Mouse (Mus musculus): ENCODE data around the gene Tcirg1.

DNA sequence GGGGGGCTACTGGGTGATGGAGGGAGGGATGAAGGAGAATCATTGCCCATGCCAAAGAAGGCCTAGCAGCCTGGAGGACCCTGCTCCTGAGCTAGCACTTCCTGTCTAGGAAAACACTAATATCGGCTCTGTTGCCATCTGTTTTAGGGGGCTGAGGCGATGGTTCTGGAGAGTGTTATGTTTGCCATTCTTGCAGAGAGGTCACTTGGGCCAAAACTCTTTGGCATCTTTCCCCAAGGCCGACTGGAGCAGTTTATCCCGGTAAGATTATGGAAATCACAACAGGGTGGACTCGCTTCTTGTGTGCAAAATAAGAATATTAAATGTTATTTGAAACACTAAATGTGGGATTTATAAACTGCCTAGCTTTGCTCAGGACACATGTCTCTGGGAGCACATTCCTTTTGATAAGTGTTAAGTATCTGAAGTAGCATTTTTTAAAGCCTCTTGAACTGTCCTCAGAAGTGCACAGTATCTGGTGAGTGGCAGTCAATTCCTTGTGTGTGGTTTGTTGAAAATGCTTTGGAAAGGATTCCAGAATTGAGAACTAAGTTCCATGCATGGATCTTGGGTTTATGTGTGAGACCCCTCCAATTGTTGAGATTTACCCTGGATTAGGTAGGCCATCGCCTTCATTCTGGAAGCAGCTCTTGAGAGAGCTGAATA, 22.5 kb downstream of the Tcirg1 start:
- TF ChIP-seq EP300 (IDR thresholded peaks at IDR 0.05; ENCODE audit: low read depth) (no peak), CTCF (IDR thresholded peaks at IDR 0.05; ENCODE audit: low read depth) (no peak)

All from heart, postnatal 0 days (tissue).